Mouse (Mus musculus): ENCODE data around the gene Foxa1. TPM values are rescaled to one million over a fixed set of nuclear protein-coding genes. Genes with fewer than 3 reads are reported as not detected.

Gene Foxa1
- polyA plus RNA-seq, 1 experiment: not detected

- H3K4me2 ChIP-seq (ENCODE audit: low read depth): no peak overlapping the region
- TF ChIP-seq MAX (IDR thresholded peaks at IDR 0.05; ENCODE audit: low read depth) (no peak), E2F4 (IDR thresholded peaks at IDR 0.05; ENCODE audit: insufficient read depth) (no peak), POLR2A (IDR thresholded peaks at IDR 0.05; ENCODE audit: insufficient read length, low read depth) (no peak), POLR2AphosphoS2 (IDR thresholded peaks at IDR 0.05; ENCODE audit: insufficient read length, low read depth) (no peak), CEBPB (IDR thresholded peaks at IDR 0.05; ENCODE audit: insufficient read depth, poor library complexity, severe bottlenecking) (no peak), SRF (IDR thresholded peaks at IDR 0.05; ENCODE audit: control insufficient read depth, insufficient read length, low read depth) (no peak), MYOG (IDR thresholded peaks at IDR 0.05; ENCODE audit: control insufficient read depth in 1 of 3, insufficient read depth in 1 of 3, insufficient read length in 2 of 3, low read depth in 2 of 3) (no peak), TCF3 (IDR thresholded peaks at IDR 0.05; ENCODE audit: insufficient read length, low read depth) (no peak), TCF12 (IDR thresholded peaks at IDR 0.05; ENCODE audit: insufficient read depth, poor library complexity, severe bottlenecking) (no peak), REST (IDR thresholded peaks at IDR 0.05; ENCODE audit: insufficient read depth, insufficient read length) (no peak), USF1 (IDR thresholded peaks at IDR 0.05; ENCODE audit: low read depth) (no peak)
- no peaks in the 10 kb centered on the region for H3K79me2 ChIP-seq (ENCODE audit: control insufficient read depth, insufficient read depth)
- no peaks in the 10 kb centered on the region for H3K27me3 ChIP-seq (ENCODE audit: control insufficient read depth, insufficient read depth, insufficient read length)
- H3K4me3 ChIP-seq: no peak overlapping the region
- H3ac ChIP-seq (ENCODE audit: control insufficient read depth, insufficient read length): no peak overlapping the region
- H3K36me3 ChIP-seq (ENCODE audit: control insufficient read depth, insufficient read depth): no peaks in the 10 kb centered on the region
Observed at GRCm38 (mm10) chr12:57500246-57500645, 46.5 kb downstream of the Foxa1 start.

GRCm38 (mm10) chr12:57496347-57497119 lies 50.2 kb downstream of the Foxa1 start:
- Histone ChIP-seq H3ac (ENCODE audit: control insufficient read depth, insufficient read length) (no peak overlapping the region), H3K4me2 (ENCODE audit: low read depth) (no peak overlapping the region), H3K27me3 (ENCODE audit: control insufficient read depth, insufficient read depth, insufficient read length) (no peaks in the 10 kb centered on the region), H3K79me2 (ENCODE audit: control insufficient read depth, insufficient read depth) (no peaks in the 10 kb centered on the region), H3K36me3 (ENCODE audit: control insufficient read depth, insufficient read depth) (no peaks in the 10 kb centered on the region), H3K4me3 (no peak overlapping the region)
- no peak for TF ChIP-seq CEBPB (IDR thresholded peaks at IDR 0.05; ENCODE audit: insufficient read depth, poor library complexity, severe bottlenecking)
- no peak for TF ChIP-seq POLR2AphosphoS2 (IDR thresholded peaks at IDR 0.05; ENCODE audit: insufficient read length, low read depth)
- TF ChIP-seq MYOD1 (IDR thresholded peaks at IDR 0.05; ENCODE audit: control insufficient read depth in 1 of 3, insufficient read length in 2 of 3, low read depth in 2 of 3): no peak
- no peak for TF ChIP-seq E2F4 (IDR thresholded peaks at IDR 0.05; ENCODE audit: insufficient read depth)
- TF ChIP-seq MAX (IDR thresholded peaks at IDR 0.05; ENCODE audit: low read depth): no peak

Other genes starting within 250 kb of the Foxa1 start
- not detected for gene Ttc6, start 17.2 kb upstream of the Foxa1 start, polyA plus RNA-seq (2012; fragmentation: generic; extraction: Trizol)